11 mouse cellular contexts compared by ENCODE assay signal in the genomic region with DNA sequence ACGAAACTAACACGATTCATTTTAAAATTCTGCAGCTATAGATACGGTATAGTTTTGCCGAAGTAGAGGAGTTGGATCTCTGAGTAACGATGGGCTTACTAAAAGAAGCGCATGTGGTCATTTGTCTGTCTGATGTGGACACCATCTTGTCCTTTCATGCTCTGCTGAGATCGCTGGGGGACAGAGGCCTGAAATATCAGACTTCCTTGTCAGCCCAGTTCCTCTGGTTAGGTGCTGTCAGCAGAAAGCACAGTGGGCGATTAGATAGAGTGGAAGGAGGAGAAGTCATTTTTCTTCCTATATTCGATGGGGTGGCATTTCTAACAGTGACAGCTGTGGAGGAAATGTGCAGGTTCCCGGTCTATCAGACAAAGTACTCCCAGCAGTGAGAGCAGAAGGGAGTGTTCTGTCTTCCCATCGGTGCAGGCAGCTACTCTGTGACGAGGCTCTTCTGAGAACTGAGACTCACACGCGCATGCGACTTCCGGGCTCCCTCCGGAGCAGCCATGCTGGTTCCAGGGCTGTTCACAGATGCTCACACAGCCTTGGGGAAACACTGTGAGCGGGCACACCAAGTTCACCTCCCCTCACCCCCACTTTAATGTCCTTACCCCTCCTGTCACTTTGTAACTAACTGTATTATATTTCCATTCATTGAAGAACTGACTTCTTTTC.
DNase-seq lines count a peak whose midpoint lies in the region; ATAC-seq and TF ChIP-seq lines count a peak whose summit lies in the region.
"Had no signal": no experiment of that assay in that cellular context is flagged by ENCODE, and none has a peak within 500 bp of the region (broad histone marks: within the 10 kb centered on the region; RNA-seq: fewer than 3 reads in every experiment).

No protein-coding gene starts in this region.

- peak; percentile 7 for DNase-seq in right cerebral cortex, adult 18-20 months
- DNase-seq in right cerebral cortex, postnatal 36 days (ENCODE audit: low spot score in 2 of 2) = no peak
- peak; percentile 48 for DNase-seq in midbrain, embryonic 14.5 days
- peak; percentile 2 for DNase-seq in right cerebral cortex, postnatal 4 days
- DNase-seq in urinary bladder, postnatal 25 days (ENCODE audit: low spot score) = no peak
- no peak for DNase-seq in cerebellum, adult 8-10 months
- DNase-seq: lung, postnatal 10 days had no signal

- no peak overlapping the region for H3K4me3 ChIP-seq in hindbrain, embryonic 15.5 days
- H3K4me3 ChIP-seq in midbrain, embryonic 14.5 days (replicated peaks; ENCODE audit: low read depth, low read length) = no peak overlapping the region
- no peak overlapping the region for H3K4me3 ChIP-seq in intestine, postnatal 0 days (ENCODE audit: low read depth, low read length)
- H3K4me3 ChIP-seq: heart, embryonic 10.5 days had no signal

- H3K9ac ChIP-seq in hindbrain, embryonic 15.5 days = no peak overlapping the region
- H3K9ac ChIP-seq in midbrain, embryonic 14.5 days (replicated peaks; ENCODE audit: low read length) = no peak overlapping the region
- H3K9ac ChIP-seq in intestine, postnatal 0 days (ENCODE audit: low read depth, low read length) = no peak overlapping the region

- H3K27ac ChIP-seq in hindbrain, embryonic 15.5 days (replicated peaks) = peak overlapping the region; percentile 17; the same call in 1 of the 2 replicates
- H3K27ac ChIP-seq in midbrain, embryonic 14.5 days (replicated peaks; ENCODE audit: low read depth, low read length) = 0 out of 2 replicates have a peak overlapping the region, but pooled peaks have one; percentile 32
- H3K27ac ChIP-seq in intestine, postnatal 0 days (ENCODE audit: low read depth, low read length) = no peak overlapping the region
- H3K27ac ChIP-seq: heart, embryonic 10.5 days had no signal

- no peaks in the 10 kb centered on the region for H3K9me3 ChIP-seq in hindbrain, embryonic 15.5 days
- no peaks in the 10 kb centered on the region for H3K9me3 ChIP-seq in midbrain, embryonic 14.5 days (ENCODE audit: control insufficient read depth, low read length)
- H3K9me3 ChIP-seq in intestine, postnatal 0 days (ENCODE audit: control insufficient read depth) = no peaks in the 10 kb centered on the region
- H3K9me3 ChIP-seq: heart, embryonic 10.5 days had no signal

- no peak for TF ChIP-seq CTCF in intestine, postnatal 0 days (IDR thresholded peaks at IDR 0.05; ENCODE audit: low read depth)

- WGBS in hindbrain, embryonic 15.5 days = 54% methylated on average over 18 of the region's 18 CpGs
- 66% methylated on average over 18 of the region's 18 CpGs for WGBS in midbrain, embryonic 14.5 days
- WGBS in intestine, postnatal 0 days = 69% methylated on average over 18 of the region's 18 CpGs

- ATAC-seq in hindbrain, embryonic 15.5 days (ENCODE audit: low FRiP score, low read depth) = peak; percentile 92
- ATAC-seq in midbrain, embryonic 14.5 days (ENCODE audit: low FRiP score, low TSS enrichment) = peak; percentile 73
- no peak for ATAC-seq in intestine, postnatal 0 days
- ATAC-seq: intestine, embryonic 16.5 days had no signal

- H3K4me1 ChIP-seq in hindbrain, embryonic 15.5 days (replicated peaks) = no peaks in the 10 kb centered on the region
- no peaks in the 10 kb centered on the region for H3K4me1 ChIP-seq in midbrain, embryonic 14.5 days (ENCODE audit: control insufficient read depth, insufficient read depth, low read length)
- no peaks in the 10 kb centered on the region for H3K4me1 ChIP-seq in intestine, postnatal 0 days (replicated peaks; ENCODE audit: control insufficient read depth, insufficient read depth, low read length)
- H3K4me1 ChIP-seq: heart, embryonic 10.5 days had no signal

- H3K27me3 ChIP-seq in hindbrain, embryonic 15.5 days = no peaks in the 10 kb centered on the region
- H3K27me3 ChIP-seq in midbrain, embryonic 14.5 days (ENCODE audit: control insufficient read depth, insufficient read depth, low read length) = no peaks in the 10 kb centered on the region
- H3K27me3 ChIP-seq in intestine, postnatal 0 days (replicated peaks; ENCODE audit: control insufficient read depth, insufficient read depth, low read length) = no peaks in the 10 kb centered on the region

- peak overlapping the region; percentile 28 for H3K4me2 ChIP-seq in hindbrain, embryonic 15.5 days
- no peak overlapping the region for H3K4me2 ChIP-seq in midbrain, embryonic 14.5 days (ENCODE audit: low read length)
- H3K4me2 ChIP-seq in intestine, postnatal 0 days (replicated peaks; ENCODE audit: low read depth) = no peak overlapping the region

- H3K36me3 ChIP-seq in hindbrain, embryonic 15.5 days = no peaks in the 10 kb centered on the region
- no peaks in the 10 kb centered on the region for H3K36me3 ChIP-seq in midbrain, embryonic 14.5 days (ENCODE audit: control insufficient read depth, insufficient read depth, low read length)
- H3K36me3 ChIP-seq in intestine, postnatal 0 days (ENCODE audit: control insufficient read depth, insufficient read depth) = no peaks in the 10 kb centered on the region
- H3K36me3 ChIP-seq: heart, embryonic 10.5 days had no signal

Comparison
In these comparisons a context has a peak if more than half of its experiments do, and no peak if none do; other contexts are left out.
1. DNase-seq: peak in right cerebral cortex, adult 18-20 months (single experiment), midbrain, embryonic 14.5 days (single experiment) and right cerebral cortex, postnatal 4 days (single experiment); none in right cerebral cortex, postnatal 36 days (0 of 2), urinary bladder, postnatal 25 days (single experiment) and cerebellum, adult 8-10 months (single experiment).